Comparison of ENCODE assay signal across 8 mouse cellular contexts in the genomic region with DNA sequence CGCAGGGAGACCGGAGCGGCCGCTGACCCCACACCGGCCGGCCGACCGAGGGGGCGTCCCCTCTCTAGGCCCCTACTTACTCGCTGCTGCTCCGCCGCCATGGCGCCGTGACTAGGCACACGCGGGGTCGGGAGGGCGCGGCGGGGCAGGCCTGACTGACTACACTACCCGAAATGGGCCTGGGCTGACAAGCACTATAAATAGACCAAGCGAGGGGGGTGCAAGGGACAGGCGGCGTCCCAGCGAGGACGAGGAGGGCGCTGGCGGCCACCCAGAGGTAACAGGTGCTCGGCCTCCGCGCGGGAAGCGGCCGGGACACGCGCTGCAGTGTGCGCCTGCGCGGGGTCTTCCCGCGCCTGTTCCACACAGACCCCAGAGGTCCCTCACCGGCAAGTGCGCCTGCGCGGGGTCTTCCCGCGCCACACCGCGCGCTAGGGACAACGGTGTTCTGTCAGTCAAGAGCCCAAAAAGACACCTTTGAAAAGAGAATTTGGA. TPM values are rescaled to one million over a fixed set of nuclear protein-coding genes. Genes with fewer than 3 reads are reported as not detected.
DNase-seq lines count a peak whose midpoint lies in the region; ATAC-seq and TF ChIP-seq lines count a peak whose summit lies in the region.

No protein-coding gene starts in this region.

- WGBS in forebrain, embryonic 12.5 days = under 1% methylated on average over 51 of the region's 51 CpGs
- WGBS in heart, embryonic 16.5 days = under 1% methylated on average over 48 of the region's 51 CpGs
- under 1% methylated on average over 51 of the region's 51 CpGs for WGBS in liver, postnatal 0 days (ENCODE audit: insufficient replicate concordance)
- under 1% methylated on average over 50 of the region's 51 CpGs for WGBS in olfactory bulb, adult 2 months

- peak overlapping the region; percentile 62 for H3K27ac ChIP-seq in forebrain, embryonic 12.5 days
- peak overlapping the region; percentile 87 for H3K27ac ChIP-seq in heart, embryonic 16.5 days (ENCODE audit: low read length)
- H3K27ac ChIP-seq in liver, postnatal 0 days (ENCODE audit: low read depth) = peak overlapping the region; percentile 23
- H3K27ac ChIP-seq in olfactory bulb, adult 2 months (ENCODE audit: insufficient read depth, low read depth, low read length) = peak overlapping the region; percentile 71

- TF ChIP-seq EP300 in liver, postnatal 0 days (IDR thresholded peaks at IDR 0.05; ENCODE audit: low read depth) = no peak

- H3K9ac ChIP-seq in forebrain, embryonic 12.5 days = peak overlapping the region; percentile 65
- H3K9ac ChIP-seq in heart, embryonic 16.5 days (ENCODE audit: low read length) = peak overlapping the region; percentile 79
- H3K9ac ChIP-seq in liver, postnatal 0 days (replicated peaks) = peak overlapping the region; percentile 72

- H3K4me1 ChIP-seq in forebrain, embryonic 12.5 days = peaks cover 6% of the 10 kb centered on the region; the same call in 1 of the 2 replicates
- peaks cover 2% of the 10 kb centered on the region for H3K4me1 ChIP-seq in heart, embryonic 16.5 days (ENCODE audit: control insufficient read depth, insufficient read depth, low read length)
- H3K4me1 ChIP-seq in liver, postnatal 0 days (ENCODE audit: insufficient read depth) = peaks cover 35% of the 10 kb centered on the region
- peaks cover 3% of the 10 kb centered on the region; the same call in 1 of the 2 replicates for H3K4me1 ChIP-seq in olfactory bulb, adult 2 months (ENCODE audit: control insufficient read depth, insufficient read depth, low read length)

- 0 out of 2 replicates have a peak, but pooled peaks cover 6% of the 10 kb centered on the region for H3K27me3 ChIP-seq in forebrain, embryonic 12.5 days
- no peaks in the 10 kb centered on the region for H3K27me3 ChIP-seq in heart, embryonic 16.5 days (ENCODE audit: control insufficient read depth, insufficient read depth, low read length)
- H3K27me3 ChIP-seq in liver, postnatal 0 days (ENCODE audit: insufficient read depth, low read length) = no peaks in the 10 kb centered on the region

- DNase-seq in ES-CJ7 (ENCODE audit: low read depth, low spot score) = peak; percentile 93
- peak; percentile 65 for DNase-seq in kidney, postnatal 14 days
- DNase-seq in liver, postnatal 0 days = peak; percentile 75
- DNase-seq in thymus, postnatal 0 days (ENCODE audit: low spot score) = peak; percentile 81

- ATAC-seq in cerebellum, adult (ENCODE audit: insufficient number of reproducible peaks, low FRiP score, low TSS enrichment) = peak; percentile 82
- peak; percentile 97 for ATAC-seq in forebrain, embryonic 12.5 days (ENCODE audit: low FRiP score)
- peak; percentile 96 for ATAC-seq in heart, embryonic 16.5 days (replicated peaks; ENCODE audit: extremely low read depth, insufficient read depth, low FRiP score)
- ATAC-seq in liver, postnatal 0 days = peak; percentile 88

- H3K4me2 ChIP-seq in forebrain, embryonic 12.5 days = peak overlapping the region; percentile 84
- peak overlapping the region; percentile 89 for H3K4me2 ChIP-seq in heart, embryonic 16.5 days (ENCODE audit: low read depth, low read length)
- peak overlapping the region; percentile 79 for H3K4me2 ChIP-seq in liver, postnatal 0 days (ENCODE audit: low read depth, low read length)

- H3K36me3 ChIP-seq in forebrain, embryonic 12.5 days (replicated peaks) = no peaks in the 10 kb centered on the region
- H3K36me3 ChIP-seq in heart, embryonic 16.5 days (ENCODE audit: control insufficient read depth, insufficient read depth) = no peaks in the 10 kb centered on the region
- no peaks in the 10 kb centered on the region for H3K36me3 ChIP-seq in liver, postnatal 0 days (replicated peaks; ENCODE audit: insufficient read depth, low read length)

- no peak for TF ChIP-seq CTCF in liver, postnatal 0 days (IDR thresholded peaks at IDR 0.05; ENCODE audit: low read depth)
- TF ChIP-seq CTCF in olfactory bulb, adult 2 months (IDR thresholded peaks at IDR 0.05; ENCODE audit: insufficient read depth, low read depth, low read length) = no peak

- H3K4me3 ChIP-seq in forebrain, embryonic 12.5 days (replicated peaks) = peak overlapping the region; percentile 48
- peak overlapping the region; percentile 62 for H3K4me3 ChIP-seq in heart, embryonic 16.5 days (ENCODE audit: low read length)
- H3K4me3 ChIP-seq in liver, postnatal 0 days (ENCODE audit: low read depth, low read length) = peak overlapping the region; percentile 54
- peak overlapping the region; percentile 76 for H3K4me3 ChIP-seq in olfactory bulb, adult 2 months (ENCODE audit: insufficient read depth, low read depth, low read length)

- no peaks in the 10 kb centered on the region for H3K9me3 ChIP-seq in forebrain, embryonic 12.5 days
- no peaks in the 10 kb centered on the region for H3K9me3 ChIP-seq in heart, embryonic 16.5 days (replicated peaks; ENCODE audit: control insufficient read depth, low read length)
- no peaks in the 10 kb centered on the region for H3K9me3 ChIP-seq in liver, postnatal 0 days (ENCODE audit: low read length)

- TF ChIP-seq POLR2A in olfactory bulb, adult 2 months (IDR thresholded peaks at IDR 0.05; ENCODE audit: insufficient read depth, low read depth, low read length) = peak; percentile 65

RNA-seq across cellular contexts. Expression of a gene that starts 10.4 kb away (rescaled TPM):
- polyA plus RNA-seq in forebrain, embryonic 12.5 days (2016; fragmentation: Nextera tagmentation; extraction: Ambion mirVana) = 0.15 and 0.21 TPM in 2 replicates
- polyA plus RNA-seq in heart, embryonic 16.5 days (2015; fragmentation: Nextera tagmentation; extraction: Ambion mirVana) = 30.9 and 39.1 TPM in 2 replicates
- polyA plus RNA-seq in liver, postnatal 0 days (2015; fragmentation: Nextera tagmentation; extraction: Ambion mirVana) = 1.3 and 1.5 TPM in 2 replicates
- not detected in 2 replicates for polyA plus RNA-seq in olfactory bulb, adult 2 months (2012; ENCODE audit: insufficient read depth, insufficient read length, low replicate concordance, missing spikeins)
- 0.13 and 0.21 TPM in 2 replicates for polyA plus RNA-seq in thymus, postnatal 0 days (2015; fragmentation: Nextera tagmentation; extraction: Ambion mirVana)

Comparison
In these comparisons a context has a peak if more than half of its experiments do, and no peak if none do; other contexts are left out.
1. Peak in every context shown above with its lines: DNase-seq, ATAC-seq, H3K4me3 ChIP-seq and H3K27ac ChIP-seq.
2. H3K27ac ChIP-seq: peak in every context shown above with its lines; median percentile 87 in heart, embryonic 16.5 days; 71 in olfactory bulb, adult 2 months; 62 in forebrain, embryonic 12.5 days; 23 in liver, postnatal 0 days.
3. RNA of a gene that starts 10.4 kb away (polyA plus RNA-seq): 30.9 to 39.1 TPM in heart, embryonic 16.5 days; 1.3 to 1.5 TPM in liver, postnatal 0 days, 0.13 to 0.21 TPM in thymus, postnatal 0 days, 0.15 to 0.21 TPM in forebrain, embryonic 12.5 days and not detected in olfactory bulb, adult 2 months; every median in the first group is over 10 times any median in the second.